In genomic region chr11:85737227-85737626, GRCm38 (mm10) we compare ENCODE assay signal across 20 mouse cellular contexts.
A peak's percentile ranks its signal among the peaks of the same experiment; 100 is the strongest.
DNase-seq lines count a peak whose midpoint lies in the region; ATAC-seq lines count a peak whose summit lies in the region.
"Had no signal": no experiment of that assay in that cellular context is flagged by ENCODE, and none has a peak within 500 bp of the region (broad histone marks: within the 10 kb centered on the region; RNA-seq: fewer than 3 reads in every experiment).

No protein-coding gene starts in this region.

- peak; percentile 61 for ATAC-seq in kidney, embryonic 14.5 days (ENCODE audit: low FRiP score, low TSS enrichment)
- ATAC-seq in neural tube, embryonic 15.5 days (ENCODE audit: low FRiP score), result no peak
- no peak for ATAC-seq in frontal cortex, adult (ENCODE audit: low TSS enrichment)
- ATAC-seq: forebrain, embryonic 14.5 days; hindbrain, embryonic 16.5 days had no signal

- H3K4me2 ChIP-seq in kidney, embryonic 14.5 days (replicated peaks; ENCODE audit: low read depth, low read length), result no peak overlapping the region
- H3K4me2 ChIP-seq in neural tube, embryonic 15.5 days, result no peak overlapping the region
- H3K4me2 ChIP-seq: neural tube, embryonic 12.5 days had no signal

- no peak for DNase-seq in kidney, postnatal 4 days
- DNase-seq in neural tube, embryonic 10.5 days (ENCODE audit: extremely low spot score, low spot score), result peak; percentile 25
- peak; percentile 61 for DNase-seq in limb, embryonic 10.5 days (ENCODE audit: low spot score)
- no peak for DNase-seq in right cerebral cortex, postnatal 4 days
- DNase-seq in urinary bladder, postnatal 36 days (ENCODE audit: low spot score in 2 of 2), result no peak
- DNase-seq: B cell, adult 2 months; cerebellum, postnatal 25 days; gastrocnemius, postnatal 25 days; heart, postnatal 36 days; layer of hippocampus, postnatal 36 days; right cerebral cortex, postnatal 25 days; thymus, postnatal 14 days had no signal

- H3K9ac ChIP-seq in kidney, embryonic 14.5 days (ENCODE audit: low read depth, low read length), result no peak overlapping the region
- no peak overlapping the region for H3K9ac ChIP-seq in neural tube, embryonic 15.5 days (replicated peaks)
- H3K9ac ChIP-seq: liver, embryonic 14.5 days; neural tube, embryonic 12.5 days had no signal

- 9% methylated on average over 9 of the region's 9 CpGs for WGBS in kidney, embryonic 14.5 days
- 29% methylated on average over 9 of the region's 9 CpGs for WGBS in neural tube, embryonic 15.5 days
- WGBS in limb, embryonic 10.5 days, result 8% methylated on average over 9 of the region's 9 CpGs

- H3K36me3 ChIP-seq in kidney, embryonic 14.5 days (ENCODE audit: control insufficient read depth, insufficient read depth, low read length), result no peaks in the 10 kb centered on the region
- H3K36me3 ChIP-seq in neural tube, embryonic 15.5 days, result no peaks in the 10 kb centered on the region
- H3K36me3 ChIP-seq in limb, embryonic 10.5 days, result no peaks in the 10 kb centered on the region
- H3K36me3 ChIP-seq: heart, embryonic 10.5 days; neural tube, embryonic 12.5 days had no signal

- H3K4me3 ChIP-seq in kidney, embryonic 14.5 days (ENCODE audit: low read length), result no peak overlapping the region
- no peak overlapping the region for H3K4me3 ChIP-seq in neural tube, embryonic 15.5 days (replicated peaks)
- H3K4me3 ChIP-seq in limb, embryonic 10.5 days, result 0 out of 2 replicates have a peak overlapping the region, but pooled peaks have one; percentile 1
- H3K4me3 ChIP-seq: heart, embryonic 10.5 days; neural tube, embryonic 12.5 days had no signal

- peaks cover 33% of the 10 kb centered on the region for H3K4me1 ChIP-seq in kidney, embryonic 14.5 days (ENCODE audit: control insufficient read depth, insufficient read depth, low read length)
- peaks cover 11% of the 10 kb centered on the region for H3K4me1 ChIP-seq in neural tube, embryonic 15.5 days
- H3K4me1 ChIP-seq in limb, embryonic 10.5 days, result peaks cover 86% of the 10 kb centered on the region

- no peaks in the 10 kb centered on the region for H3K27me3 ChIP-seq in kidney, embryonic 14.5 days (ENCODE audit: control insufficient read depth, insufficient read depth, low read length)
- no peaks in the 10 kb centered on the region for H3K27me3 ChIP-seq in neural tube, embryonic 15.5 days (replicated peaks)
- H3K27me3 ChIP-seq in limb, embryonic 10.5 days (ENCODE audit: low read depth, poor library complexity, severe bottlenecking), result peaks cover 73% of the 10 kb centered on the region
- H3K27me3 ChIP-seq: neural tube, embryonic 12.5 days had no signal

- H3K27ac ChIP-seq in kidney, embryonic 14.5 days (ENCODE audit: low read depth, low read length), result peak overlapping the region; percentile 53
- H3K27ac ChIP-seq in neural tube, embryonic 15.5 days (replicated peaks), result no peak overlapping the region
- 0 out of 2 replicates have a peak overlapping the region, but pooled peaks have one; percentile 44 for H3K27ac ChIP-seq in limb, embryonic 10.5 days
- H3K27ac ChIP-seq: heart, embryonic 10.5 days; liver, embryonic 14.5 days; neural tube, embryonic 12.5 days had no signal

- no peaks in the 10 kb centered on the region for H3K9me3 ChIP-seq in kidney, embryonic 14.5 days (ENCODE audit: control insufficient read depth, low read length)
- H3K9me3 ChIP-seq in neural tube, embryonic 15.5 days (replicated peaks), result no peaks in the 10 kb centered on the region
- H3K9me3 ChIP-seq in limb, embryonic 10.5 days (replicated peaks), result no peaks in the 10 kb centered on the region
- H3K9me3 ChIP-seq: heart, embryonic 10.5 days; neural tube, embryonic 12.5 days had no signal

Comparison
In these comparisons a context has a peak if more than half of its experiments do, and no peak if none do; other contexts are left out.
1. DNase-seq: peak in neural tube, embryonic 10.5 days (single experiment) and limb, embryonic 10.5 days (single experiment); none in kidney, postnatal 4 days (0 of 2), right cerebral cortex, postnatal 4 days (single experiment) and urinary bladder, postnatal 36 days (0 of 2).